Mouse (Mus musculus): ENCODE measurements around the gene Park7. TPM values are rescaled to one million over a fixed set of nuclear protein-coding genes. Genes with fewer than 3 reads are reported as not detected.
A peak's percentile ranks its signal among the peaks of the same experiment; 100 is the strongest.

Park7 gene
- polyA plus RNA-seq, 1 experiment from 2014 or later = 443 TPM

- Histone ChIP-seq H3K4me3 (ENCODE audit: low read depth, low read length) (no peak overlapping the region), H3K4me2 (ENCODE audit: low read depth, low read length) (no peak overlapping the region), H3K4me1 (ENCODE audit: control insufficient read depth, insufficient read depth, low read length) (no peaks in the 10 kb centered on the region), H3K27me3 (ENCODE audit: control insufficient read depth, insufficient read depth, low read length) (no peaks in the 10 kb centered on the region), H3K36me3 (replicated peaks; ENCODE audit: control insufficient read depth, insufficient read depth, low read depth, low read length) (no peaks in the 10 kb centered on the region), H3K9ac (replicated peaks; ENCODE audit: low read length) (no peak overlapping the region), H3K9me3 (replicated peaks; ENCODE audit: control insufficient read depth, low read length) (no peaks in the 10 kb centered on the region), H3K27ac (replicated peaks; ENCODE audit: low read depth, low read length) (no peak overlapping the region)
- WGBS = 78% methylated on average over 13 of the region's 13 CpGs
- DNase-seq (ENCODE audit: low spot score) (no peak), ATAC-seq (replicated peaks; ENCODE audit: insufficient number of reproducible peaks, low FRiP score, low TSS enrichment, low read depth) (no peak)
Observed at GRCm38 (mm10) chr4:150924308-150924707, 10.1 kb upstream of the Park7 start.

- ATAC-seq (replicated peaks; ENCODE audit: insufficient number of reproducible peaks, low FRiP score, low TSS enrichment, low read depth) (no peak), DNase-seq (ENCODE audit: low spot score) (no peak)
- Histone ChIP-seq H3K4me1 (ENCODE audit: control insufficient read depth, insufficient read depth, low read length) (no peaks in the 10 kb centered on the region), H3K4me2 (ENCODE audit: low read depth, low read length) (no peak overlapping the region), H3K9me3 (replicated peaks; ENCODE audit: control insufficient read depth, low read length) (no peaks in the 10 kb centered on the region), H3K27me3 (ENCODE audit: control insufficient read depth, insufficient read depth, low read length) (no peaks in the 10 kb centered on the region), H3K4me3 (ENCODE audit: low read depth, low read length) (no peak overlapping the region), H3K27ac (replicated peaks; ENCODE audit: low read depth, low read length) (no peak overlapping the region), H3K36me3 (replicated peaks; ENCODE audit: control insufficient read depth, insufficient read depth, low read depth, low read length) (no peaks in the 10 kb centered on the region), H3K9ac (replicated peaks; ENCODE audit: low read length) (no peak overlapping the region)
- WGBS = 70% methylated on average over 8 of the region's 8 CpGs
Observed at GRCm38 (mm10) chr4:150921206-150921605, 7.0 kb upstream of the Park7 start.

- H3K36me3 ChIP-seq (replicated peaks; ENCODE audit: control insufficient read depth, insufficient read depth, low read depth, low read length) = no peaks in the 10 kb centered on the region
- no peaks in the 10 kb centered on the region for H3K27me3 ChIP-seq (ENCODE audit: control insufficient read depth, insufficient read depth, low read length)
- no peak overlapping the region for H3K27ac ChIP-seq (replicated peaks; ENCODE audit: low read depth, low read length)
- WGBS = 67% methylated on average over 8 of the region's 8 CpGs
- no peaks in the 10 kb centered on the region for H3K9me3 ChIP-seq (replicated peaks; ENCODE audit: control insufficient read depth, low read length)
- no peak for DNase-seq (ENCODE audit: low spot score)
- no peak overlapping the region for H3K4me3 ChIP-seq (ENCODE audit: low read depth, low read length)
- H3K9ac ChIP-seq (replicated peaks; ENCODE audit: low read length) = no peak overlapping the region
- no peak overlapping the region for H3K4me2 ChIP-seq (ENCODE audit: low read depth, low read length)
- H3K4me1 ChIP-seq (ENCODE audit: control insufficient read depth, insufficient read depth, low read length) = no peaks in the 10 kb centered on the region
- ATAC-seq (replicated peaks; ENCODE audit: insufficient number of reproducible peaks, low FRiP score, low TSS enrichment, low read depth) = no peak
Observed at GRCm38 (mm10) chr4:150917336-150918027, 3.2 kb upstream of the Park7 start.

- H3K27me3 ChIP-seq (ENCODE audit: control insufficient read depth, insufficient read depth, low read length) = no peaks in the 10 kb centered on the region
- H3K36me3 ChIP-seq (replicated peaks; ENCODE audit: control insufficient read depth, insufficient read depth, low read depth, low read length) = no peaks in the 10 kb centered on the region
- H3K9ac ChIP-seq (replicated peaks; ENCODE audit: low read length) = peak overlapping the region; percentile 76
- peak overlapping the region; percentile 55 for H3K4me3 ChIP-seq (ENCODE audit: low read depth, low read length)
- H3K4me2 ChIP-seq (ENCODE audit: low read depth, low read length) = peak overlapping the region; percentile 57
- no peak overlapping the region for H3K27ac ChIP-seq (replicated peaks; ENCODE audit: low read depth, low read length)
- no peaks in the 10 kb centered on the region for H3K9me3 ChIP-seq (replicated peaks; ENCODE audit: control insufficient read depth, low read length)
- DNase-seq (ENCODE audit: low spot score) (no peak), ATAC-seq (replicated peaks; ENCODE audit: insufficient number of reproducible peaks, low FRiP score, low TSS enrichment, low read depth) (no peak)
- H3K4me1 ChIP-seq (ENCODE audit: control insufficient read depth, insufficient read depth, low read length) = no peaks in the 10 kb centered on the region
- WGBS = 63% methylated on average over 10 of the region's 10 CpGs
Observed at GRCm38 (mm10) chr4:150915181-150915906, 1.1 kb upstream of the Park7 start.

GRCm38 (mm10) chr4:150913743-150914142 is 494 bp downstream of the Park7 start:
- peak overlapping the region; percentile 76 for H3K9ac ChIP-seq (replicated peaks; ENCODE audit: low read length)
- WGBS = 17% methylated on average over 12 of the region's 12 CpGs
- ATAC-seq (replicated peaks; ENCODE audit: insufficient number of reproducible peaks, low FRiP score, low TSS enrichment, low read depth) (no peak), DNase-seq (ENCODE audit: low spot score) (peak; percentile 17)
- peak overlapping the region; percentile 57 for H3K4me2 ChIP-seq (ENCODE audit: low read depth, low read length)
- H3K9me3 ChIP-seq (replicated peaks; ENCODE audit: control insufficient read depth, low read length) = no peaks in the 10 kb centered on the region
- no peaks in the 10 kb centered on the region for H3K36me3 ChIP-seq (replicated peaks; ENCODE audit: control insufficient read depth, insufficient read depth, low read depth, low read length)
- H3K4me1 ChIP-seq (ENCODE audit: control insufficient read depth, insufficient read depth, low read length) = no peaks in the 10 kb centered on the region
- peak overlapping the region; percentile 55 for H3K4me3 ChIP-seq (ENCODE audit: low read depth, low read length)
- H3K27me3 ChIP-seq (ENCODE audit: control insufficient read depth, insufficient read depth, low read length) = no peaks in the 10 kb centered on the region
- H3K27ac ChIP-seq (replicated peaks; ENCODE audit: low read depth, low read length) = peak overlapping the region; percentile 57

GRCm38 (mm10) chr4:150910164-150910951 is 3.9 kb downstream of the Park7 start:
- H3K36me3 ChIP-seq (replicated peaks; ENCODE audit: control insufficient read depth, insufficient read depth, low read depth, low read length) = no peaks in the 10 kb centered on the region
- no peaks in the 10 kb centered on the region for H3K27me3 ChIP-seq (ENCODE audit: control insufficient read depth, insufficient read depth, low read length)
- WGBS = 85% methylated on average over 19 of the region's 19 CpGs
- ATAC-seq (replicated peaks; ENCODE audit: insufficient number of reproducible peaks, low FRiP score, low TSS enrichment, low read depth) (0 out of 2 replicates have a peak, but pooled peaks have one; percentile 0), DNase-seq (ENCODE audit: low spot score) (no peak)
- no peak overlapping the region for H3K4me3 ChIP-seq (ENCODE audit: low read depth, low read length)
- no peaks in the 10 kb centered on the region for H3K4me1 ChIP-seq (ENCODE audit: control insufficient read depth, insufficient read depth, low read length)
- H3K4me2 ChIP-seq (ENCODE audit: low read depth, low read length) = 0 out of 2 replicates have a peak overlapping the region, but pooled peaks have one; percentile 19
- H3K9me3 ChIP-seq (replicated peaks; ENCODE audit: control insufficient read depth, low read length) = no peaks in the 10 kb centered on the region
- peak overlapping the region; percentile 47 for H3K9ac ChIP-seq (replicated peaks; ENCODE audit: low read length)
- H3K27ac ChIP-seq (replicated peaks; ENCODE audit: low read depth, low read length) = peak overlapping the region; percentile 68; the same call in 1 of the 2 replicates

GRCm38 (mm10) chr4:150909451-150910156 is 4.6 kb downstream of the Park7 start:
- WGBS = under 1% methylated on average over 52 of the region's 56 CpGs
- H3K9ac ChIP-seq (replicated peaks; ENCODE audit: low read length) = peak overlapping the region; percentile 88
- DNase-seq (ENCODE audit: low spot score) (peak; percentile 99), ATAC-seq (replicated peaks; ENCODE audit: insufficient number of reproducible peaks, low FRiP score, low TSS enrichment, low read depth) (peak; percentile 93)
- H3K27ac ChIP-seq (replicated peaks; ENCODE audit: low read depth, low read length) = peak overlapping the region; percentile 68
- peak overlapping the region; percentile 70 for H3K4me2 ChIP-seq (ENCODE audit: low read depth, low read length)
- H3K4me3 ChIP-seq (ENCODE audit: low read depth, low read length) = peak overlapping the region; percentile 90
- no peaks in the 10 kb centered on the region for H3K4me1 ChIP-seq (ENCODE audit: control insufficient read depth, insufficient read depth, low read length)
- no peaks in the 10 kb centered on the region for H3K27me3 ChIP-seq (ENCODE audit: control insufficient read depth, insufficient read depth, low read length)
- H3K9me3 ChIP-seq (replicated peaks; ENCODE audit: control insufficient read depth, low read length) = no peaks in the 10 kb centered on the region
- H3K36me3 ChIP-seq (replicated peaks; ENCODE audit: control insufficient read depth, insufficient read depth, low read depth, low read length) = no peaks in the 10 kb centered on the region

All from embryonic facial prominence, embryonic 11.5 days (tissue).